In the genomic region with DNA sequence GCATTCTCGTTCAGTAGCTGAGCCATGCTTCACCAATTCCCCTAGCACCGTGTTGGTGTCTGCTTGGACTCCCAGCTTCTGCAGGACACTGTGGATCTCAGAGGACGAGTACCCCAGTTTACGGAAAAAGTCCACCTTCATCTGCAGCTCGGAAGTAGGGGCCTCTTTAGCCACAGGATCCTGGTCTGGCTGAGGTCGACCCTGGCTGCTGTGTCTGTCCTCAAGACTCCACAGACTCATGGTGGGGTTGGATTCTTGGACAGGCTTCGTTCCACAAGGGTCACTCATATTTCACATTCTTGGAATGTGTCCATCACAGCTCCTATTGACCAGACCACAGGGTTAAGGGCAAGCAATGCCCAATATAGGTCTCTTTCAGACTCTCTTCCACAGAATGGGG, we compare ENCODE assay signal across 8 mouse cellular contexts. TPM values are rescaled to one million over a fixed set of nuclear protein-coding genes. Genes with fewer than 3 reads are reported as not detected.
DNase-seq lines count a peak whose midpoint lies in the region; ATAC-seq and TF ChIP-seq lines count a peak whose summit lies in the region.

No protein-coding gene starts in this region.

- 36% methylated on average over 7 of the region's 7 CpGs for WGBS in spleen, adult 2 months
- WGBS in limb, embryonic 14.5 days: 78% methylated on average over 7 of the region's 7 CpGs
- 75% methylated on average over 7 of the region's 7 CpGs for WGBS in stomach, embryonic 15.5 days

- DNase-seq in adrenal gland, adult 8-10 months: peak; percentile 17
- DNase-seq in adrenal gland, adult (ENCODE audit: inconsistent age in 2 of 2, low spot score in 1 of 2): no peak
- no peak for DNase-seq in spleen, adult 2 months (ENCODE audit: low read depth in 1 of 2, low spot score in 2 of 2)
- no peak for DNase-seq in spleen, postnatal 36 days (ENCODE audit: low spot score in 2 of 2)
- DNase-seq in limb, embryonic 14.5 days (ENCODE audit: low spot score): no peak
- DNase-seq in embryo, embryonic 11 days: no peak
- DNase-seq in thymus, postnatal 0 days (ENCODE audit: low spot score): no peak

- H3K27me3 ChIP-seq in spleen, adult 2 months (ENCODE audit: control insufficient read depth, insufficient read depth, low read length): no peaks in the 10 kb centered on the region
- H3K27me3 ChIP-seq in limb, embryonic 14.5 days (ENCODE audit: control insufficient read depth, insufficient read depth, low read length): peaks cover 15% of the 10 kb centered on the region; the same call in 1 of the 2 replicates
- no peaks in the 10 kb centered on the region for H3K27me3 ChIP-seq in stomach, embryonic 15.5 days (replicated peaks)

- TF ChIP-seq CTCF in spleen, adult 2 months (IDR thresholded peaks at IDR 0.05; ENCODE audit: extremely low read depth, insufficient read depth, insufficient read length, insufficient replicate concordance): no peak

- H3K4me2 ChIP-seq in limb, embryonic 14.5 days (replicated peaks; ENCODE audit: low read depth, low read length, severe bottlenecking): peak overlapping the region; percentile 98
- peak overlapping the region; percentile 98 for H3K4me2 ChIP-seq in stomach, embryonic 15.5 days

- no peak overlapping the region for H3K9ac ChIP-seq in limb, embryonic 14.5 days (ENCODE audit: low read depth, low read length, severe bottlenecking)
- H3K9ac ChIP-seq in stomach, embryonic 15.5 days: no peak overlapping the region

- H3K4me3 ChIP-seq in spleen, adult 2 months (ENCODE audit: extremely low read depth, insufficient read depth, insufficient read length): peak overlapping the region; percentile 85
- H3K4me3 ChIP-seq in limb, embryonic 14.5 days (replicated peaks; ENCODE audit: low read length): peak overlapping the region; percentile 63; the same call in 1 of the 2 replicates
- H3K4me3 ChIP-seq in stomach, embryonic 15.5 days (replicated peaks): peak overlapping the region; percentile 76

- peaks cover 22% of the 10 kb centered on the region for H3K36me3 ChIP-seq in spleen, adult 2 months (ENCODE audit: control insufficient read depth, insufficient read depth, low read length)
- H3K36me3 ChIP-seq in limb, embryonic 14.5 days (ENCODE audit: control insufficient read depth, insufficient read depth, low read length): no peaks in the 10 kb centered on the region
- H3K36me3 ChIP-seq in stomach, embryonic 15.5 days: no peaks in the 10 kb centered on the region

- ATAC-seq in limb, embryonic 14.5 days (ENCODE audit: low FRiP score, low read depth): no peak
- no peak for ATAC-seq in stomach, embryonic 15.5 days (ENCODE audit: insufficient read depth, low FRiP score, low read depth)

- H3K9me3 ChIP-seq in limb, embryonic 14.5 days (ENCODE audit: control insufficient read depth, low read length): no peaks in the 10 kb centered on the region
- H3K9me3 ChIP-seq in stomach, embryonic 15.5 days: no peaks in the 10 kb centered on the region

- no peak for TF ChIP-seq POLR2A in spleen, adult 2 months (IDR thresholded peaks at IDR 0.05; ENCODE audit: low read depth, low read length)
- no peak for TF ChIP-seq POLR2A in limb, embryonic 14.5 days (IDR thresholded peaks at IDR 0.05; ENCODE audit: borderline replicate concordance, extremely low read depth, insufficient read depth, insufficient read length)

- H3K27ac ChIP-seq in spleen, adult 2 months (ENCODE audit: insufficient read depth, low read length): peak overlapping the region; percentile 99
- H3K27ac ChIP-seq in limb, embryonic 14.5 days (replicated peaks; ENCODE audit: low read depth, low read length): no peak overlapping the region
- H3K27ac ChIP-seq in stomach, embryonic 15.5 days: peak overlapping the region; percentile 87; the same call in 1 of the 2 replicates

- peaks cover 35% of the 10 kb centered on the region; the same call in 1 of the 2 replicates for H3K4me1 ChIP-seq in spleen, adult 2 months (ENCODE audit: control insufficient read depth, insufficient read depth, insufficient read length)
- peaks cover 9% of the 10 kb centered on the region; the same call in 1 of the 2 replicates for H3K4me1 ChIP-seq in limb, embryonic 14.5 days (ENCODE audit: control insufficient read depth, insufficient read depth, low read length)
- peaks cover 51% of the 10 kb centered on the region for H3K4me1 ChIP-seq in stomach, embryonic 15.5 days

RNA-seq across cellular contexts. Expression of gene Zc3h12a, which starts 0.9 kb away (rescaled TPM):
- 10 to 100 TPM in 1 of 4 experiments, 1 to 10 TPM in 3; 7.2 to 10.2 (median 8.1) TPM for total RNA-seq in adrenal gland, adult 8-10 months (2022)
- polyA plus RNA-seq in spleen, adult 2 months (2012; rRNA removed): 27.6 and 36.4 TPM in 2 replicates
- 3.0 and 3.2 TPM in 2 replicates for polyA plus RNA-seq in limb, embryonic 14.5 days (2012; rRNA removed)
- polyA plus RNA-seq in limb, embryonic 14.5 days (2014; fragmentation: Nextera tagmentation; extraction: Ambion mirVana): 1.4 and 1.7 TPM in 2 replicates
- polyA plus RNA-seq in stomach, embryonic 15.5 days (2015; fragmentation: Nextera tagmentation; extraction: Ambion mirVana): 1.3 and 1.5 TPM in 2 replicates
- polyA plus RNA-seq in thymus, postnatal 0 days (2015; fragmentation: Nextera tagmentation; extraction: Ambion mirVana): 3.0 and 3.5 TPM in 2 replicates

RNA-seq across cellular contexts. Expression of gene Meaf6, which starts 41.8 kb away (rescaled TPM):
- total RNA-seq in adrenal gland, adult 8-10 months (2022): 10 to 100 TPM; 24.8 to 35.4 (median 32.6) TPM
- polyA plus RNA-seq in spleen, adult 2 months (2012; rRNA removed): 11.3 and 12.7 TPM in 2 replicates
- 71.7 and 74.5 TPM in 2 replicates for polyA plus RNA-seq in limb, embryonic 14.5 days (2012; rRNA removed)
- 60.1 and 64.3 TPM in 2 replicates for polyA plus RNA-seq in limb, embryonic 14.5 days (2014; fragmentation: Nextera tagmentation; extraction: Ambion mirVana)
- polyA plus RNA-seq in stomach, embryonic 15.5 days (2015; fragmentation: Nextera tagmentation; extraction: Ambion mirVana): 45.9 and 52.1 TPM in 2 replicates
- 48.4 and 57.8 TPM in 2 replicates for polyA plus RNA-seq in thymus, postnatal 0 days (2015; fragmentation: Nextera tagmentation; extraction: Ambion mirVana)
